Mouse (Mus musculus): ENCODE data around the gene Nt5c. TPM values are rescaled to one million over a fixed set of nuclear protein-coding genes. Genes with fewer than 3 reads are reported as not detected.

Gene Nt5c
- total and polyA plus RNA-seq, 2 experiments from 2014 or later, result 59.6 to 136 TPM

DNA sequence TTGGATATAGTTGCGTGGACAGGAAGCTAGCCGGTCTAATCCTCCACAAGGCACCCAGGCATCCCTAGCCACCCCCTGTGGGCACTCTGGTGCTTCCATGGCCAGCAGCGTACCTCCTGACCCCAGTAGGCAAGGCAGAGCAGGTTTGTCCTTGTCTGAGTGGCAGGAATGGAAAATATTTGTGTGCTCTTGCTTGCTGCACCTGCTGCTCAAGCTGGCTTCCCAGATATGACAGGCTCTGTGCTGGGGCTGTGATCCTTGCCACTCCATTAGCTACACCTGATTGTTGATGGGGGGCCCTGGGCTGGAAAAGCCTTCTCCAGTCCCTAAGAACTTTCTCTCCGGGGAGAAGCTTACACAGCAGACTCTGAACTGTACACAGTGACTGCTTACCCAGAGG lies 38.4 kb downstream of the Nt5c start:
- no peak for ATAC-seq
- Histone ChIP-seq H3K4me3 (ENCODE audit: low read depth, low read length) (no peak overlapping the region), H3K4me2 (ENCODE audit: low read depth) (no peak overlapping the region), H3K4me1 (ENCODE audit: insufficient read depth) (no peaks in the 10 kb centered on the region), H3K9ac (no peak overlapping the region), H3K9me3 (ENCODE audit: low read length) (no peaks in the 10 kb centered on the region), H3K36me3 (ENCODE audit: insufficient read depth) (no peaks in the 10 kb centered on the region), H3K27me3 (ENCODE audit: insufficient read depth, low read length) (no peaks in the 10 kb centered on the region), H3K27ac (ENCODE audit: low read depth, low read length) (no peak overlapping the region)
- no peak for DNase-seq
- TF ChIP-seq CTCF (IDR thresholded peaks at IDR 0.05; ENCODE audit: low read depth), result no peak
- WGBS, result 73% methylated on average over 4 of the region's 4 CpGs

DNA sequence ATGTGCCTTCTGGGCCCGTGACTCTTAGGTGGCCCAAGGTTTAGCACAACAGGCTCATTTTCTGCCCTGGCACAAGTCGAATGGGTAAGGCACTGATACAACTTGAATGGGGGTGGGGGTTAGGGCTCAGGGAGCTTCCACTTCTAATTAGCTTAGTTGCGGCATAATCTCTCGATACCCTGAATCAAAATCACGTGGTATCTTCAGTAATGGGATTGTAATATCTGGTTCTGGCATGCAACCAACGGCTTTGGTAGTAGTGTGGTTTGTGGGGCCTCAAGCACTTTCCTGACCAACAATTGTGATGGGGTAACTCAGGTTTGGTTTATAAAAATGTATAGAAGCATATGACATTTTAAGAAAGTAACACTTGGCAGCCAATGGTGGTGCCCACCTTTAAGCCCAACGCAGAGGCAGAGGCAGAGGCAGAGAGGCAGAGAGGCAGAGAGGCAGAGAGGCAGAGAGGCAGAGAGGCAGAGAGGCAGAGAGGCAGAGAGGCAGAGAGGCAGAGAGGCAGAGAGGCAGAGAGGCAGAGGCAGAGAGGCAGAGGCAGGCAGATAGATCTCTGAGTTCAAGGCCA lies 39.3 kb downstream of the Nt5c start:
- DNase-seq, result no peak
- no peak for TF ChIP-seq CTCF (IDR thresholded peaks at IDR 0.05; ENCODE audit: low read depth)
- no peak for ATAC-seq
- Histone ChIP-seq H3K4me3 (ENCODE audit: low read depth, low read length) (no peak overlapping the region), H3K4me1 (ENCODE audit: insufficient read depth) (no peaks in the 10 kb centered on the region), H3K27me3 (ENCODE audit: insufficient read depth, low read length) (no peaks in the 10 kb centered on the region), H3K9ac (no peak overlapping the region), H3K27ac (ENCODE audit: low read depth, low read length) (no peak overlapping the region), H3K4me2 (ENCODE audit: low read depth) (no peak overlapping the region), H3K9me3 (ENCODE audit: low read length) (no peaks in the 10 kb centered on the region), H3K36me3 (ENCODE audit: insufficient read depth) (no peaks in the 10 kb centered on the region)
- 61% methylated on average over 7 of the region's 7 CpGs for WGBS

DNA sequence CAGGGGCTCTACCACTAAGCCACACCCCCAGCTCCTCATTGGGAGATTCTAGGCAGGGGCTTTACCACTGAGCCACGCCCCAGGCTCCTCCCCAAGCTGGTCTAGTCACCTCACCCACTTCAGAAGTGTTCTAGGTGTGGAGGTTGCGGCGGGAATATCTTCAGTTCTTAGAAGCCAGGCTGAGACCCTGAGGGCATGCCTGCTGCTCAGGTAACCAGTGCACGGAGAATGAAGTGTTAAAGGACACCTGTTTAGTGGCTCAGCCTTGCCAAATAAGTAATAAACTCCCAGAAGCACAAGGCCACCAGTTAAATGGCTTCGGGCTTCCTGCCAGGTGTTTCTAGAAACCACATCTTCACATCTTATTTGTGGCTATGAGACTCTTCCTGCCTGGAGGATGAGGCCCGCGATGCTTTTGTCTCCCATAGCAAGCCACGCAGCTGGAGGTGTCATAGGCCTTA lies 39.9 kb downstream of the Nt5c start:
- no peak for TF ChIP-seq CTCF (IDR thresholded peaks at IDR 0.05; ENCODE audit: low read depth)
- DNase-seq (no peak), ATAC-seq (no peak)
- Histone ChIP-seq H3K36me3 (ENCODE audit: insufficient read depth) (no peaks in the 10 kb centered on the region), H3K4me2 (ENCODE audit: low read depth) (no peak overlapping the region), H3K27ac (ENCODE audit: low read depth, low read length) (no peak overlapping the region), H3K27me3 (ENCODE audit: insufficient read depth, low read length) (no peaks in the 10 kb centered on the region), H3K9me3 (ENCODE audit: low read length) (no peaks in the 10 kb centered on the region), H3K4me1 (ENCODE audit: insufficient read depth) (no peaks in the 10 kb centered on the region), H3K4me3 (ENCODE audit: low read depth, low read length) (no peak overlapping the region), H3K9ac (no peak overlapping the region)
- 84% methylated on average over 8 of the region's 8 CpGs for WGBS

DNA sequence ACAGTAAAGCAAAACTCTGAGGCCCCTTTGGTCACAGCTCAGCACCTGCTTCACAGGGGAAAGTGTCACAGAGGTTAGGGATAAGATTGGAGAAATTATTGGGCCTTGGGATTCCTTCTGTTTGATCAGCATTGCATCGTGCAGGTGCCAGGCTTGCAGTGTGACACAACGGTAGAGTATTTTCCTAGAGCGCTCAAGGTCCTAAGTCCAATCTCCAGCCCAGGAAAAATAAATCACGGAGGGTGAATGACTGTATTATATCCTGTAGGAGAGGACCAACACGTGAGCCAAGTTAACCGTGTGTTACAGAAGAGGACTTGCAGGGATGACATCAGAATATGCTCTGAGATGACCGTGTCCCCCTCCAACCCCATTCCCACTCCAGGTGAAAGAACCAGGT lies 41.5 kb downstream of the Nt5c start:
- no peak for TF ChIP-seq CTCF (IDR thresholded peaks at IDR 0.05; ENCODE audit: low read depth)
- Histone ChIP-seq H3K4me3 (ENCODE audit: low read depth, low read length) (no peak overlapping the region), H3K36me3 (ENCODE audit: insufficient read depth) (no peaks in the 10 kb centered on the region), H3K27me3 (ENCODE audit: insufficient read depth, low read length) (no peaks in the 10 kb centered on the region), H3K9ac (no peak overlapping the region), H3K4me2 (ENCODE audit: low read depth) (no peak overlapping the region), H3K4me1 (ENCODE audit: insufficient read depth) (no peaks in the 10 kb centered on the region), H3K27ac (ENCODE audit: low read depth, low read length) (no peak overlapping the region), H3K9me3 (ENCODE audit: low read length) (no peaks in the 10 kb centered on the region)
- DNase-seq (no peak), ATAC-seq (no peak)
- WGBS, result 92% methylated on average over 7 of the region's 7 CpGs

DNA sequence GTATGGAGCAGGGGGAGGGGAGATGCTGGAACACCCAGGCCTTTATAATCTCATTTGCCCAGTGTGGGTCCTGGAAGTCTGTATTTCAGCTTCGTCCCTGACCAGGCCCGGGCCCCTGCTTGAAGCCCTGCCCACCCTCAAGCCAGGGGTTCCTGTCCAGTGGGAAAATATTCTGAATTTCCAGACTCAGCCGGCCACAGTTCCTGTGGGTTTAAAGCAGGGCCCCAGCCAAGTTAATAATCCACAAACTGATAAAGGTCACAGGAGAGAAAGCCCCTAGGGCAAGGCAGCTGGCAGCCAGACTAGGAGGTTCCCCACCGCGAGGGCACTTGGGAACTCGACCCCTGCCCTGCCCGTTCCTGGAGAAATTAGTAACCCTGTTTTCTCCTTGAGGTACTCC lies 42.7 kb downstream of the Nt5c start:
- H3K27ac ChIP-seq (ENCODE audit: low read depth, low read length), result no peak overlapping the region
- H3K4me3 ChIP-seq (ENCODE audit: low read depth, low read length), result no peak overlapping the region
- no peaks in the 10 kb centered on the region for H3K27me3 ChIP-seq (ENCODE audit: insufficient read depth, low read length)
- TF ChIP-seq CTCF (IDR thresholded peaks at IDR 0.05; ENCODE audit: low read depth), result no peak
- whole genome bisulfite sequencing, result 66% methylated on average over 7 of the region's 7 CpGs
- ATAC-seq (no peak), DNase-seq (no peak)
- no peak overlapping the region for H3K4me2 ChIP-seq (ENCODE audit: low read depth)
- H3K9ac ChIP-seq, result no peak overlapping the region
- H3K36me3 ChIP-seq (ENCODE audit: insufficient read depth), result no peaks in the 10 kb centered on the region
- H3K9me3 ChIP-seq (ENCODE audit: low read length), result no peaks in the 10 kb centered on the region
- H3K4me1 ChIP-seq (ENCODE audit: insufficient read depth), result no peaks in the 10 kb centered on the region

DNA sequence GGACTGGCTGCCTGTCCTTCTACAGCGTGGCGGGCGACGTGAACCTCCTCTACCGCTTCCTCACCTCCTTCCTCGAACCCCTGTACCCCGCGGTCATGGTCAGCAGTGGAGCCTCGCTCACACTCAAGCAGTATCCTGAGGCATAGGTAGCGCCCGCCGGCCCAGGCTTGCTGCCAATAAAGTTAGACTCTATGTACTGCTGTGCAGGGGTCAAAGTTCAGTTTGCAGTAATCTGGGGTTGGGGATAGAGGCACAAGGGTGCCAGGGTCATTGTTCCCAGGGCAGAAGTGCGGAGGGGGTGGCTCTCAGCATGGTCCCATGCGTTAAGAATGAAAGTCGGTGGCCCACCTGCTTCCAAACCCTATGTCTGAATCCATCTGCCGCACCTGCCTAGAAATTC lies 43.6 kb downstream of the Nt5c start:
- no peak overlapping the region for H3K27ac ChIP-seq (ENCODE audit: low read depth, low read length)
- 89% methylated on average over 16 of the region's 16 CpGs for WGBS
- DNase-seq (no peak), ATAC-seq (no peak)
- H3K4me2 ChIP-seq (ENCODE audit: low read depth), result no peak overlapping the region
- no peaks in the 10 kb centered on the region for H3K27me3 ChIP-seq (ENCODE audit: insufficient read depth, low read length)
- no peak overlapping the region for H3K4me3 ChIP-seq (ENCODE audit: low read depth, low read length)
- no peaks in the 10 kb centered on the region for H3K36me3 ChIP-seq (ENCODE audit: insufficient read depth)
- no peak overlapping the region for H3K9ac ChIP-seq
- H3K4me1 ChIP-seq (ENCODE audit: insufficient read depth), result no peaks in the 10 kb centered on the region
- no peaks in the 10 kb centered on the region for H3K9me3 ChIP-seq (ENCODE audit: low read length)
- TF ChIP-seq CTCF (IDR thresholded peaks at IDR 0.05; ENCODE audit: low read depth), result no peak

GRCm38 (mm10) chr11:115447321-115447885 lies 44.3 kb downstream of the Nt5c start:
- TF ChIP-seq CTCF (IDR thresholded peaks at IDR 0.05; ENCODE audit: low read depth), result no peak
- no peak overlapping the region for H3K4me2 ChIP-seq (ENCODE audit: low read depth)
- ATAC-seq, result no peak

More at GRCm38 (mm10) chr11:115447321-115447885, 44.3 kb downstream of the Nt5c start:
- Histone ChIP-seq H3K9ac (no peak overlapping the region), H3K36me3 (ENCODE audit: insufficient read depth) (no peaks in the 10 kb centered on the region), H3K4me3 (ENCODE audit: low read depth, low read length) (no peak overlapping the region), H3K27me3 (ENCODE audit: insufficient read depth, low read length) (no peaks in the 10 kb centered on the region), H3K9me3 (ENCODE audit: low read length) (no peaks in the 10 kb centered on the region), H3K27ac (ENCODE audit: low read depth, low read length) (no peak overlapping the region), H3K4me1 (ENCODE audit: insufficient read depth) (no peaks in the 10 kb centered on the region)
- 82% methylated on average over 11 of the region's 11 CpGs for WGBS
- no peak for DNase-seq
